Mouse (Mus musculus): ENCODE measurements around the gene Pttg1ip.

Gene Pttg1ip

DNA sequence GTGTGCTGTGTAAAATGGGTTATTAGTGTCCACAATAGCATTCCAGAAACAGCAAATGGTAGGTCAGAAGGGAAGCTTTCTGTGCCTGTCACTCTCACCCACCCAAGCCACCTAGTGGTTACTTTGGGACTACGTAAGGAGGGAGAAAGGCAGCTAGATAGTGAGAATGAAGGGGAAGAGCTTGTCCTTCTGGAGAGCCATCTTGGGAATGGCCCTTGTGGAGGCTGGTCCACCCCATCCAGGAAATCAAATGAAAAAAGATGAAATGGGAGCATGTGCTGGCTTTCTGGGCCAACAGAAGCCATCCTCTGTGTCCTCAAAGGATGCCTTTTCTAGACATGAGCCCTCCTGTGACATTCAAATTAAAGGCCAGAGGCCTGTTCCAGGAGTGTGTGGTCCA is 23.8 kb downstream of the Pttg1ip start:
- ATAC-seq (ENCODE audit: insufficient number of reproducible peaks, low FRiP score, low TSS enrichment), result no peak

DNA sequence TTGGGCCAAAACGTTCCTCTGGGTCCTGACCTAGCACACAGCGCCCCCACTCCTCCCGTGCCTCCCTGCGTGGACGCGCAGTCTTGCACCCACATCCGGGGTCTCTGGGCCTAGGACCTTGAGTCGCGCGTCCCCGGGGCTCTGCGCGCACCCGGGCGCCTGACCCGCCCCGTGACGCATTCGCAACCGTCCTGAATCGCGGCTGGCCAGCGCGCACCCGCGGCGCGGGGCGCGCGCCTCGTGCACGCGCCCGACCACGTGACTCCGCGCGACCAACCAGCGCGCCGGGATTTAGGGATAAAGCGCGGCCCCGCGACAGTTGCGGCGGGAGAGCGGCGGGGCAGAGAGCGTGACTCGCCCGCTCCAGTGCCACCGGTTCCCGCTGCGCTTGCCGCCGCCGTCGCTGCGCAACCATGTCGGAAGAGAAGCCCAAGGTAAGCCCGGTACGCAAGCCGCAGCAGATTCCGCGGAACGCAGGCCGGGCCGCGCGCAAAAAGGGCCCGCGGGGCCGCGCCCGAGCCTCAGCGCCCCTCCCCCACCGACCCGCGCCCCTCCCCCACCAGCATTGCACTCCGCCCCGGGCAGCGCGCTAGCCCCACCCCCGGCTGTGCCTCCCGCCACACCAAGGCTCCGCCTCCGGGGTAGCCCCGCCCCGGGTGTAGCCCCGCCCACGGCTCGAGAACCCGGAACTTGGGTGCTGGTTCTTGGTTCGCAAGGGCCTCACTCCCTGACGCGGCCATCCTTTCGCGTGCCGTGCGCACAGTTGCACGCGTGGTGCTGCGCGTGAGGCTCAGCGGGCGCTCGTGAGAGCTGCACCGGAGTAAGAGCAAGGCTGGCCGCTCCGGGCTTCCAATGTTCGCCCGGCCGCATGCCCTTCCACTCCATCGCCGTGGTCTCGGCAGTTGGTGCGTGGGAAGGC is 24.6 kb downstream of the Pttg1ip start, which contains the start of the genes Sumo3 and Gm49325:
Gene Sumo3 (plus strand): TSS at position 190 of the 919 bp plus-strand sequence.
Gene Gm49325 (plus strand): TSS at position 290 of the 919 bp plus-strand sequence.
- peak; percentile 49 for ATAC-seq (ENCODE audit: insufficient number of reproducible peaks, low FRiP score, low TSS enrichment)

DNA sequence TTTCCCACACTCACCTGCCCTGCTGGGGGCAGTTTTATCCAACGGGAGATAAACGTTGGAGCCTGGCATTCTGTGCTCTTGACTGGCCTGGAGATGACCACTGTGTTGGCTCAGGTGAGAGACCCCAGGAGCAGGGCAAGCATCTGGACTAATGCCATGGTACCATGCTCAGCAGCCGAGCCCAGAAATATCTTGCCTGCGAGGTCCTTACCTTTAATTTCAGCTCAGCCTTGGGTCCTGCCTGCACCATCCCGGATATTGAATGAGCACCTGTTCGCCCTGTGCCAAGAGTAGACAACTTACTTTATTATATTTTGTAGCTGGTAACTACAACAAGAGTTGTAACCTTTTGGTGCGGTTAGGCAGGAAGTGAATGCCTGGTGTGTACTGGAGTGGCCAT is 25.3 kb downstream of the Pttg1ip start:
- ATAC-seq (ENCODE audit: insufficient number of reproducible peaks, low FRiP score, low TSS enrichment), result no peak

DNA sequence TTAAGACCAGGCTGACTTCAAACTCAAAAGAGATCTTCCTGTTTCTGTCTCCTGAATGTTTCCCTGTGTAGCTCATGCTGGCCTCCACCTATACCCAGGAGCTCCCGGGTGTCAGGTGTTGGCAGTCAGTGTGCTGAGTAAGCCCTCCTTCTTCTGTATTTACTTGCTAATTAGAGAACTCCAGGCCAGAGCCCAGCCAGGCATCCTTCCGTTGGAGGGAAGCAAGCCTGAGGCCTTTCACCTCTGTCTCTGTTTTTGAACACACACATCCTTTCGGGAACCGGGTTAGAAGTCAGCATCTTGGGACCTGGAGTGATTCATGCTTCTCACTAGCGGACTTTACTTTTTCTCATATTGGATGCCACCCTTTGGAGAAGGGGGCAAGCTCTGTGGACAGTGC is 25.9 kb downstream of the Pttg1ip start:
- ATAC-seq (ENCODE audit: insufficient number of reproducible peaks, low FRiP score, low TSS enrichment), result no peak

DNA sequence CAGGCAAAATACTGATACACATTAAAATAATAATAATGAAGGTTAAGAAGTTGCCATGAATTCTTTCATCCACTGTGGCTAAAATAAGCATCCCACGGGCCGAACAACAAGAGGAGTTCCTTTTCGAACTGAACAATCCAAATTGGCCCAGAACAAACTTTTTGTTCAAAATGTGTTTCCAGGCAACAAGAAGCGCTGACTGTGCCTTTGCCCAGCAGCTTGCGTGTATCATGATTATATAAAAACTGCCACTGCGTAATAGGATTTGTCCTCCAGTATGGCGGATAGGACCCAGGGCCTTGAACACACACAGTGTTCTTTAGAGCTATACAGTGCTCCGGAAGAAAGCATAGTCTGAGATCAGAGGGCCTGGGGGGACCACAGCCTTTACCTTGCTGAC is 27.1 kb downstream of the Pttg1ip start:
- ATAC-seq (ENCODE audit: insufficient number of reproducible peaks, low FRiP score, low TSS enrichment), result no peak

DNA sequence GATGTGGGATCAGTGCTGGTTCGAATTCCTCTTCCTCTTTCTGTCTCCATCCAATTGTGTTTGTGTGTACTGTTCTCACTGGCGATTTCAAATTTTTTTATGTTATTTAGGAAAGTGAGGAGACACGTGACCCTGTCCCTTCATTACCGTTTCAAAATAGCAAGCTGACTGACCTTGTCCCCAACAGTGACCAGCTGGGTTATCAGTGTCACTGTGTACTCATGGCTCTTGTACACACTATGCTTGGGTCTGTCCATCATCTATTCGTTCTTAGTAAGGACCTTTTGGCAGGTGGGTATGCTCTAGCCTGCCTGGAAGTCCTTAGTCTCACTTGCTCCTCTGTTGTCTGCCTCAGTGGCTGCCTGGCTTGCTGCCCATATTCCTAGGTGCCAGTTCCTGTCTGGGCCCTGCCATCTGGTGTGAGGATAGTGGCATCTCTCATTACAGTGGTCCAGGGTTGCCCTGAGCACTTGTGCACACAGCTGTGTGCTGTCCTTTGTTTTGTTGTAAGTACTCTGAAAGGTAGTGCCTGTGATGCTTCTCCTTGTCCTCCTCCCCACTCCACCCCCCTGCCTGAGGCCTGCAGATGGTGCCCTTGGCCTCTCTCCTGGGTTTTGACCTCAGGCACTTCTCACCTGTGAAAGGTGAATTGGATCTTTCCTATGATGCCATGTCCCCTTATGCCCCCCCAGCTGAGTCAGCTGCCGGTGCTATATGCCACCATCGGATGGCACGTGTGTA is 28.9 kb downstream of the Pttg1ip start:
- ATAC-seq (ENCODE audit: insufficient number of reproducible peaks, low FRiP score, low TSS enrichment), result no peak

DNA sequence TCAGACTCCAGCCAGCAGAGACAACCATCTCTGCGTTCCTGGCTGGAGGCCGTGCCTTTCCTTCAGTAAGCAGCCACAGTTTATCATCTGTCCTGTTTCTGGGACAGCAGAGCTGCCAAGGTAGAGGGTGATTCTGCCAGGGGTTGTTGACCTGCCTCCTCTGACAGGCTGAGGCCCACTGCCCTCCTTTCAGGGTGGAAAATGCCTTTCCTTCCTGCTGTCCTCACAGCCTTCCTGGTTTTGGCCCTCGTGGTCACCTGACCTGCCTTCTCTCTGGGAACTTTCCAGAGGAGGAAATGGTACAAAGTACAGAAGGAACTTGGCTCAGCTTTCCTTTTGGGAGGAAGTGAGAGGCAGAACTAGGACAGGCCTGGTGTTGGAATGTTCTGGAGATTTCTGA is 31.9 kb downstream of the Pttg1ip start:
- ATAC-seq (ENCODE audit: insufficient number of reproducible peaks, low FRiP score, low TSS enrichment), result no peak

DNA sequence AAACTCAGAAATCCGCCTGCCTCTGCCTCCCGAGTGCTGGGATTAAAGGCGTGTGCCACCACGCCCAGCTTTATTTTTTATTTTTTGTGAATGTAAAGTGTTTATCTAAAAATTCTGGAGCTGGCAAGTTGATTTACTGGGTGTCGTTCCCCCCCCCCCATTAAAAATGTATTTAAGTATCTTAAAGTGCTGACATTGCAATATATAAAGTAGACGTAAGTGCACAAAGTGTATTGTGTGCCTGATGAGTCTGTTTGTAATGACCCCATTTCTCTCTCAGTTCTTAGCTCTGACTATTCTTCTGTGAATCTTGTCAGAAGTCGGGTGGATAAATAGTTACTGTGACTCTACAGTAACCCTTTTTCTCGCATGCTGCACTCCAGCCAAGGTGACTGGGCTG is 34.1 kb downstream of the Pttg1ip start:
- ATAC-seq (ENCODE audit: insufficient number of reproducible peaks, low FRiP score, low TSS enrichment), result no peak

DNA sequence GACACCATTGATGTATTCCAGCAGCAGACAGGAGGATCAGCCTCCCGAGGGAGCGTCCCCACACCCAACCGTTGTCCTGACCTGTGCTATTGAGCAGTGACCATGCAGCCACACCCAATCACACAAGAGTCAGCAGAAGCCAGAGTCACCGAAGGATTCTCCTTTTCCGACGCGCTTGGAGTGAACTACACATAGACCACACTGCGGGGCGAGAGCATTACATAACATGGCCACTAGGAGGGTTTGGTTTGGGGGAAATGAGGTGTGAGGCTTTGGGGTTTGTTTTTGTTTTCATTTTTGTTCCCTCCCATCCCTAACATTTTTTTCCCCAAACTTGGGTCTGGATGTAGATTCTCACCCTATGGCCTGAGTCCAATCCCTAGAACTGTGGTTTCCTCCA is 34.6 kb downstream of the Pttg1ip start:
- ATAC-seq (ENCODE audit: insufficient number of reproducible peaks, low FRiP score, low TSS enrichment), result no peak

DNA sequence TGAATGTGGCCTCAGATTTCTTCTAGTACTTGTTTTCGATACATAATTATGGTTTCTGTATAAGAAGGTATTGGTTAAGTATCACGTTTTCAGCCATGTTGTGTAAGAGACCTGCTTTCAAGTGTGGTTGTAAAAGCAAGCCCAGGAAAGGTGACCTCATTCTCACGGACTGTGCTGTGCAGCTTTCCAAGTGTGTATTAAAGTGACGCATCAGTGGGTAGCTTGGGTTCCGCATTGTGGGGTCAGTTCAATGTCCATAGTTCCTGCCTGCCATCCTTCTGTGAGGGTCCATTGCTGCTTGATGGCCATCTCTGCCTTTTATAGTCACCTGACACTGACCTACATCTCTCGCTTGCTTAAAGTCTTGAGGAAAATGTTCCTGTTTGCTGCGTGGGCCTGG is 35.4 kb downstream of the Pttg1ip start:
- ATAC-seq (ENCODE audit: insufficient number of reproducible peaks, low FRiP score, low TSS enrichment), result no peak

DNA sequence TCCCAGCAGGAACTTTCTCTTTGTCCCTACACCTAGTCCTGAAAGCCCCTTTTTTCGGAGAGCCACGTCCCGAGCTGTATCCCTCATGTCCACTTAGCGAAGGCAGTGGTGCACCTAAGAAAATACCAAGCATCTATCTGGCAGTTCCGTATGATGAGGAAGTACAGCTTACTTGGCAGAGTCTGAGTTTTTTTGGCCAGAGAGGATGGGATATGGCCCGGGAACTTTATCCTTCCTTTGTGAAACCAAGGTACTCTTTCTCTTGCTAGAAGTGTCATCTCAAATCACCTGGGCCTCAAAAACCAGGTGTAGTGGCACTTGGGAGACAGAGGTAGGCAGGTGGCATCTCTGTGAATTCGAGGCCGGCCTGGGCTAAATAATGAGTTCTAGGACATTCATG is 40.0 kb downstream of the Pttg1ip start:
- no peak for ATAC-seq (ENCODE audit: insufficient number of reproducible peaks, low FRiP score, low TSS enrichment)

DNA sequence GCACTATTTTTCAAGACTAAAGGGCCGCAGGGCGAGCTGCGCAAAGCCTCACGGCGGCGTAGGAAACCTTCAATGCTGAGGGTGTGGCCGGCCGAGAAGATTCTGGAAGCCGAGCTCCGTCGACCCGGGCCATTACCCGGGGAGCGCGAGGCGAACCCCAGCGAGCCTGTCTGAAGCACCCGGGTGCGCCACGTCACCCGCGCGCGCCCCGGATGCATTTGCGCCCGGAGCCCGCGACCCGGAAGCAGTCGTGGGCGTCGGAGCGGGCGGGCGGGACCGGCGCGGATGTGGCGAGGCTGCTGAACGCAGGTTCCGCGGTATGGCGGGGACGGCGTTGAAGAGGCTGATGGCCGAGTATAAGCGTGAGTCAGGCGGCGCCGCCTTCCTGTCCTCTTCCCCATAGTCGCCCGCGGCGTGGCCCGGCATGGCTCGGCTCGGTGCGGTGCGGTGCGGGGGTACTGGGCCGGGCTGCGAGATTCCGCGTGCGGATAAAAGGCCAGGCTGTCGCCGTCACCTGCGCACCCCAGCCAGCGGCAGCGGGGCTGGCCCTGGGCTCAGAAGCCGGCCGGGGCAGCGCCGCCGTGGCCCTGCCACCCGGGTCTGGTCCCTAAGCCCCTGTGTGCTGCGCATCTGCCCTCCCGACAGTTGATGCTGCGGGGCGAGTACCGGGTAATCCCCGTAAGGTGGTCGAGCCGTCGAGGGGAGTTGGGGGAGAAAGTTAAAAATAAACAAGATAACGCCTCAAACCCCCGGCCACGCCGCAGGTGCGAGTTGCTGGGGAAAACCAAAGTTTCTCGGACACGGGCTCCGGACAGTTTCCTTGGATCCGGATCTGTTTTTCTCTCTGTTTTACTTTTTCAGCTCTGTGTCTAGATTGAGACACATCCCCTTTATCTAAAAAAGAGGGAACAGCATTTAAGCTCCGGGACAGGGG is 40.8 kb downstream of the Pttg1ip start, which contains the start of gene Ube2g2:
Gene Ube2g2 (plus strand): TSS at position 221 of the 934 bp plus-strand sequence.
- ATAC-seq (ENCODE audit: insufficient number of reproducible peaks, low FRiP score, low TSS enrichment), result peak; percentile 77

DNA sequence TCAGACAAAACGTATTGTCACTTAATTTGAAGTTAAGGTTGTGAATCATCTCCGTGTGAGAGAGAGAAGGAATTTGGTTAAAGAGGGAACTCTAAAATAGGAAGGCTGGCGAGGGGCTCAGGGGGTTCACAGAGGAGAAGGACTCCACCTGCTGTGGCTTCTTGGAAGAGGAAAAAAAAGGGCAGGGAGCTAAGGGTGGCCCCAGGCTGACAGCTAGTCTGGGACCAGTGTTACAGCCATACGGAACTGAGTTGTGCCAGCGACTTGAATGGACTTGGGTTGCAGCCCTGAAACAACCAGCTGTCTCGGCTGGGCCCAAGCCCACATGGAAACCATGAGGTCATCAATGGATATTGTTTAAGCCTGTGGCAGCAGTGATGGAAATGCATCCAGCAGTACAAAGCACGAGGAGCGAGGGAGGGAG is 41.6 kb downstream of the Pttg1ip start:
- ATAC-seq (ENCODE audit: insufficient number of reproducible peaks, low FRiP score, low TSS enrichment), result no peak

DNA sequence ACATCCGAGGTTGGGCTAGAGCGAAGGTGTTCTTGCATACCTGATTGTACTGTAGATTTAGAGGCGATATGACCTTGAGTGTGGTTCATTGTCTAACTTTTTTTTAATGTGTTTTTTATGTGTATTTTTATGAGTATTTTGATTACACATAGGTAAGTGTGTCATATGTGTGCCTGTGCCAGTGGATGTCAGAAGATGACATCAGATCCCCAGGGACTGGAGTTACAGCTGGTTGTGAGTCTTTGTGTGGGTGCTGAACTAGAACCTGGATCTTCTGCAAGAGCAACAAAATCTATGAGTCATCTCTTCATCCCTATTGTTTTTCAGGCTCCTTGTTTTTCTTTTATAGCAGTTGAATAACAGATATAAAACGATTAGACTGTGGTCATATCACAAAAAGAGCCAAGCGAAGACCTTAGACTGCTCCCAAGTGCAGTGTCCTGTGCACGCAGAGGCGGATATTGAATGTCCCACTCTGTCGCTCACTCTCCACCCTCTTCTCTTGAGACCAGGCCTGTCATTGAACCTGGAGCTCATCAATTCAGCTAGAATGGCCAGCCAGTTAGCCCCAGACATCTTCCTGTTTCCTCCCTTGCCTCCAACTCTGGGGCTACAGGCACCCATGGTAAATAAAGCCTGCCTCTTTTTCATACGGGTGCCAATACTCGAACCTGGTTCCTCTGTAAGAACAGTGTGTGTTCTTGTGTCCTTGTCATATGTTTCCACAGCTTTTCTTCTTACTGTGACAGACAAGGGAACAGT is 42.3 kb downstream of the Pttg1ip start:
- ATAC-seq (ENCODE audit: insufficient number of reproducible peaks, low FRiP score, low TSS enrichment), result no peak

DNA sequence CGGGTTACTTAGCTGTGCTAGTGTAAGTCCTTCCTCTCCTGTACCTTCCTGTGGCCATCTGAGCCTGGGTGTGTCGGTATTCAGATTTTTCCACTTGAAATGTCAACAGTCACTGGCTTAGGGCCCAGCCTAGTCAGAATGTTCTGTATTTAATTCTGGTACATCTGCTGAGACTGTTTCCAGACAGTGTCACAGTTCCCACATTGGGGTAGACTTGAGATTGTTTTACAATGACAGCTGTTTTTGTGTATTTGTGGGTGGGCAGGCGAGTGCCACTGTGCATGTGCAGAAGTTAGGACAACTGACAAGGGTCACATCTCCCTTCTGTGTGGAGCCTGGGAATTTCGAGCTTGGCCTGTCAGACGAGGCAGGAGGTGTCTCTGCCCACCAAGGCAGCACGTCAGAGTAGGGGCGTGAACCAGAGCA is 43.1 kb downstream of the Pttg1ip start:
- no peak for ATAC-seq (ENCODE audit: insufficient number of reproducible peaks, low FRiP score, low TSS enrichment)

DNA sequence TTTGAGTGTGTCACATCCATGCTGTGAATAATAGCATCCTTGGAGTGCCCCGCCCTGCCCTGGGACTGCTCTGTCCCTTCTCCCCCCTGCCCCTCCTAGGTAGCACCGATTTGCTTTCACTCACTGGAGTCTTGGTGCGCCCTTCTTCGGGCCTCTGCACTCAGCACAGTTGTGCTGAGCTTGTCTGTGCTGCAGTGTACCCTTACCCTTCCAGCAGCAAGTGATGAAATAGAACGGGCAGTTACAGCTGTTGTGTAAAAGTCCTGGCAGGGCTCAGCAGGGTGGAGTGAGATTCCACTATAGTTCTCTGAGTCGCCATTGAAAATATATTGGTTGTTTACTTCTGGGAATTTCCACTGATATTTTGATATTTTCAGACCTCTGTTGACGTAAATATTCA is 44.5 kb downstream of the Pttg1ip start:
- no peak for ATAC-seq (ENCODE audit: insufficient number of reproducible peaks, low FRiP score, low TSS enrichment)

DNA sequence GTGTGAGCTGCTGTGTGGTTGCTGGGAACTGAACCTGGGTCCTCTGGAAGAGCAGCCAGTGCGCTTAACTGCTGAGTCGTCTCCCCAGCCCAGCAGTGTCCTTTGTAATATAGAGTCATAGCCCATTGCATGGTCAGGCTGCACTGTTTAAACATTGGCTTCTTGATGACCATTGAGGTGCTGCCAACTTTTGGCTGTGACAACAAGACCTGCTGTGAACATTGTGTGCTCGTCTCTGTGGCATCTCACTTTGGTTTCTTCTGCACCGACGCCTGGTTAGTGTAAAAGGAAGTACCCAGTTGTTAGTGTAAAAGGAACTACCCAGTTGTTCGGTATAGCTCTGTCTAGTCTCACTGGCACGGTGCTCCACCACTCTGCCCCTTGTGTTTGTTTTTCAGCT is 45.1 kb downstream of the Pttg1ip start:
- ATAC-seq (ENCODE audit: insufficient number of reproducible peaks, low FRiP score, low TSS enrichment), result no peak

DNA sequence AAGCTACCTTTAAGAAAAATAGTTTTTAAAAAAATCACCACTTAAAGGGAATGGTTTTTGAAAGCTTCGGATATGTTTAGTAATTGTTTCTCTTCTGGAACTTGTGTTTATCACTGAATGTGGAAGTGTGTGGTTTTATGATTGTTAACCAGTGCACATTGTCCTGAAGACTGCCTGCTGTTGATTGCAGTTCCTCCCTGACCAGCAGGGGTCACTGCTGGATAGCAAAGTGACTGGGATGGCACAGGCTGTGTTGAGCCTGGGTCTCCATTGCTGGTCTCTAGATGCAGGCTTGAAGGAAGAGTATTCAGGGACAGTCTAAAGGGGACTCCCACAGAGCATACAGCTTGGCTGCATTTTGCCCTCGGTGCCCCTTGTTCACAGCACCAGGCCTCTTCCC is 46.0 kb downstream of the Pttg1ip start:
- ATAC-seq (ENCODE audit: insufficient number of reproducible peaks, low FRiP score, low TSS enrichment), result peak; percentile 60; the same call in 1 of the 2 replicates

DNA sequence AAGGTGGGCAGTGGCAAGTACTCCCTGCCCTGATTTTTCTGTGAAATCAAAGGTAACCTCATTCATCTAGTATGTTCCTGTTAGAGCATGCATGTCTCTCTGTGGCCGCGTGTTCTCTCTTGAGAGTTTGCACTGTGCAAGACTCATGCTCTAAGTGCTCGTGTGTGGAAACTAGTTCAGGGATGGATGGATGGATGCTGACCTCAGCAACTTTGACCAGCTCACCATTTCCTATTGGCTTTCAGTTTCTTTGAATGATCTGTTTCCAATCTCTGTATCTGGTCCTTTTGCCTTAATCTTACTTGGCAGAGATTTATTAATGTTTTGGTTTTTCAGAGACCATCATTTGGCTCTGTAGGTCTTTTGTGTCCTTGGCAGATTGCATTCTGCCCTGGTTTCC is 47.6 kb downstream of the Pttg1ip start:
- no peak for ATAC-seq (ENCODE audit: insufficient number of reproducible peaks, low FRiP score, low TSS enrichment)
